Mouse (Mus musculus) heart, adult 2 months (tissue): ENCODE measurements around the gene Zc3h12c.

ENCODE experiments used
- CTCF ChIP-seq: fragments of 200-600 bp; IDR thresholded peaks from 2 replicates; pipeline ENCODE4 v1.8.1; 2022; ENCODE audit warnings: antibody characterized with exemption, mild to moderate bottlenecking, moderate library complexity
- EP300 ChIP-seq: fragments of 200-500 bp; IDR thresholded peaks from 2 replicates; pipeline ENCODE4 v1.6.1; 2011; ENCODE audit warnings: low read depth, low read length, control low read depth; ENCODE audit not compliant: insufficient read depth

- TF ChIP-seq CTCF (no peak), EP300 (no peak)
Measured at GRCm38 (mm10) chr9:52212416-52212815, 44.0 kb upstream of the Zc3h12c start.
